Mouse (Mus musculus): Measurements from ENCODE around the gene Fitm2. TPM values are rescaled to one million over a fixed set of nuclear protein-coding genes. Genes with fewer than 3 reads are reported as not detected.

Fitm2 gene
- polyA plus RNA-seq, 1 experiment from 2014 or later = 15.3 TPM

DNA sequence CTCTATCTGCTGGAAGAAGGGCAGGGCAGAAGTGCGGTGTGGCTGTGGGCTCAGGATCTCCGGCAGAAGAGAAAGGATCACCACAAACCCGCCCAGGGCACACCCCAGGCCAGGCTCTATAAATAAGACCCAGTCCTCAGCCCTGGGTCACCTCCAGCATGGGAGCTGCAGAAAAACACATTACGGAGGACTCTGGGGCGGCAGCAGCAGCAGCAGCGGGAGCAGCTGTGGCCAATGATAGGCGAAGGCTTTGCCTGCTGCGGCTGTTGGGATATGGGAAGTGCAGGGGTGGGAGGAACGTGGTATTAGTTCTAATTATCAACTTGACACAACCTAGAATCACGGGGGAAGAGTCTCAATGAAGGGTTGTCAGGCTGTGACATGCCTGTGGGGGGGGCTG lies 13.0 kb downstream of the Fitm2 start:
- peak overlapping the region; percentile 1; the same call in 1 of the 2 replicates for H3K4me3 ChIP-seq (ENCODE audit: low read length)
- peaks cover 15% of the 10 kb centered on the region for H3K4me1 ChIP-seq (ENCODE audit: control insufficient read depth, insufficient read depth, low read length)
- ATAC-seq (replicated peaks; ENCODE audit: extremely low read depth, insufficient read depth, low FRiP score) = no peak
- no peak overlapping the region for H3K9ac ChIP-seq (ENCODE audit: low read length)
- H3K4me2 ChIP-seq (ENCODE audit: low read depth, low read length) = peak overlapping the region; percentile 29; the same call in 1 of the 2 replicates
- H3K36me3 ChIP-seq (ENCODE audit: control insufficient read depth, insufficient read depth) = no peaks in the 10 kb centered on the region
- 27% methylated on average over 10 of the region's 10 CpGs for WGBS
- H3K27ac ChIP-seq (ENCODE audit: low read length) = no peak overlapping the region
- H3K27me3 ChIP-seq (ENCODE audit: control insufficient read depth, insufficient read depth, low read length) = 0 out of 2 replicates have a peak, but pooled peaks cover 6% of the 10 kb centered on the region
- no peaks in the 10 kb centered on the region for H3K9me3 ChIP-seq (replicated peaks; ENCODE audit: control insufficient read depth, low read length)

DNA sequence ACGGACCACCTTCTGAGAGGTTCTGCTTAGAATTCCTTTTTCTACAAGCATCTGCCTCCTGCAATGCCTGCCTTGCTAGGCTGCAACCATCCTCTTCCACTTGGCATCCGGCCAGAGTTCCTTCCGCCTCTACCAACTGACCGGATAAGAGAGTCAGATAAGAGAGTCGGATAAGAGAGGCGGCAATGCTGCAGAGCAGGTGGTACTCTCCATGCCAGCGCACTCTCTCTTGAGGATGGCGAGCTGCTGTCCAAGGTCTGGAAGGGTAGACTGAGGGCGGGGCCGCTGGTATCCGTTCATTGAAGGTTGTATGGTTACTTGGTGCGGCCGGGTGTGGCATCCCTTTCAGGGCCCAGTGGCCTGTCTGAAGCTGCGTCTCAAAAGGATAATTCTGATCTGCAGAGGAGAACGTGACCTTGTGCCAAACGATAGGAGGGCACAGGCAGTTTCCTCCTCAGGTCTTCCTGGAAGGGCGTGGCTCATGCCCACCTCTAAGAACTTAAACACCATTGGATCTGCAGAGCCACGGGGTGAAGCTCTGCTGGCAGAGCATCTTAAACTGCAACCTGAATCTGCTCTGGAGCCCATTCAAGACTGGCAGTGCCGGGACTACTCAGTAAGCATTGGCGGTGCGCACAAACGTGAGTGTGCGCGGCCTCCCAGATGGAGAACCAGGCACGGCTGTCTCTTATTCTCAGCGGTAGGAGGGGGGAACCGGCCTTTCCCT lies 13.7 kb downstream of the Fitm2 start:
- H3K36me3 ChIP-seq (ENCODE audit: control insufficient read depth, insufficient read depth) = no peaks in the 10 kb centered on the region
- H3K27me3 ChIP-seq (ENCODE audit: control insufficient read depth, insufficient read depth, low read length) = 0 out of 2 replicates have a peak, but pooled peaks cover 6% of the 10 kb centered on the region
- 30% methylated on average over 27 of the region's 27 CpGs for WGBS
- H3K4me3 ChIP-seq (ENCODE audit: low read length) = no peak overlapping the region
- peaks cover 9% of the 10 kb centered on the region for H3K4me1 ChIP-seq (ENCODE audit: control insufficient read depth, insufficient read depth, low read length)
- H3K9me3 ChIP-seq (replicated peaks; ENCODE audit: control insufficient read depth, low read length) = no peaks in the 10 kb centered on the region
- H3K9ac ChIP-seq (ENCODE audit: low read length) = no peak overlapping the region
- no peak overlapping the region for H3K27ac ChIP-seq (ENCODE audit: low read length)
- no peak for ATAC-seq (replicated peaks; ENCODE audit: extremely low read depth, insufficient read depth, low FRiP score)
- H3K4me2 ChIP-seq (ENCODE audit: low read depth, low read length) = peak overlapping the region; percentile 29; the same call in 1 of the 2 replicates

DNA sequence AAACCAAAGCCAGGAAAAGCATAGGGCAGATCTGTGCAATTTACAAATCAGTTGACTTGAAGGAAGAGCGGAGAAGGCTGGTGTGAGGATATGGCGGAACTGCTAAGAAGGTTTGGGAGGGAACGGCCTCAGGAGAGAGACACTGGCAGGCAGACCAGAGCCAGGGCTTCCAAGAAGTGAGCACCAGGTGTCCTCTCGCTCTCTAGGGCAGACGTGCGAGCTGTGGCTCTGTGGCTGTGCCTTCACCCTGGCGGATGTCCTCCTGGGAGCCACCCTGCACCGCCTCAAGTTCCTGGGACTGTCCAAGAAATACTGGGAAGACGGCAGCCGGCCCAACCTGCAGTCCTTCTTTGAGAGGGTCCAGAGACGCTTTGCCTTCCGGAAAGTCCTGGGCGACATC lies 19.1 kb downstream of the Fitm2 start:
- no peaks in the 10 kb centered on the region for H3K36me3 ChIP-seq (ENCODE audit: control insufficient read depth, insufficient read depth)
- no peak overlapping the region for H3K27ac ChIP-seq (ENCODE audit: low read length)
- peaks cover 6% of the 10 kb centered on the region; the same call in 1 of the 2 replicates for H3K27me3 ChIP-seq (ENCODE audit: control insufficient read depth, insufficient read depth, low read length)
- no peak overlapping the region for H3K4me2 ChIP-seq (ENCODE audit: low read depth, low read length)
- H3K4me3 ChIP-seq (ENCODE audit: low read length) = no peak overlapping the region
- H3K9ac ChIP-seq (ENCODE audit: low read length) = no peak overlapping the region
- WGBS = 80% methylated on average over 13 of the region's 13 CpGs
- ATAC-seq (replicated peaks; ENCODE audit: extremely low read depth, insufficient read depth, low FRiP score) = no peak
- H3K4me1 ChIP-seq (ENCODE audit: control insufficient read depth, insufficient read depth, low read length) = peaks cover under 1% of the 10 kb centered on the region; the same call in 1 of the 2 replicates
- H3K9me3 ChIP-seq (replicated peaks; ENCODE audit: control insufficient read depth, low read length) = no peaks in the 10 kb centered on the region

DNA sequence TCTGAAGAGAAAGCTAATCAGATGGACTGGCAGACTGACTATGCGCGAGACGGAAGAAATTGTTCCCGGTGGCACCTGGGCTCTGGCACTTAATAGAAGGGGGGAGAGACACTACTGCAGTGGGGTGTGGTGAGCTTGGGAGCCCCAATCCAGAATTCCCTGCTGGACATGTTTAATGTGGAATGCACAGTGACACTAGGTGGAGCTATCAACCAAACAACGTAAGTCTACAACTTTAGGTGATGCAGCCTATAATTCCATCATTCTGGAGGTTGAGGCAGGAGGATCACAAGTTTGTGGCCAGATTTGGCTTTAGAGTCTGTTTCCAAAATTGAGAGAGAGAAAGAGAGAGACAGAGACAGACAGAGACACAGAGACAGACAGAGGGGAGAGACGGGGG lies 19.7 kb downstream of the Fitm2 start:
- H3K9ac ChIP-seq (ENCODE audit: low read length) = no peak overlapping the region
- H3K9me3 ChIP-seq (replicated peaks; ENCODE audit: control insufficient read depth, low read length) = no peaks in the 10 kb centered on the region
- peaks cover 2% of the 10 kb centered on the region; the same call in 1 of the 2 replicates for H3K27me3 ChIP-seq (ENCODE audit: control insufficient read depth, insufficient read depth, low read length)
- H3K4me2 ChIP-seq (ENCODE audit: low read depth, low read length) = no peak overlapping the region
- no peak for ATAC-seq (replicated peaks; ENCODE audit: extremely low read depth, insufficient read depth, low FRiP score)
- 80% methylated on average over 6 of the region's 6 CpGs for WGBS
- no peaks in the 10 kb centered on the region for H3K4me1 ChIP-seq (ENCODE audit: control insufficient read depth, insufficient read depth, low read length)
- no peaks in the 10 kb centered on the region for H3K36me3 ChIP-seq (ENCODE audit: control insufficient read depth, insufficient read depth)
- no peak overlapping the region for H3K27ac ChIP-seq (ENCODE audit: low read length)
- H3K4me3 ChIP-seq (ENCODE audit: low read length) = no peak overlapping the region

DNA sequence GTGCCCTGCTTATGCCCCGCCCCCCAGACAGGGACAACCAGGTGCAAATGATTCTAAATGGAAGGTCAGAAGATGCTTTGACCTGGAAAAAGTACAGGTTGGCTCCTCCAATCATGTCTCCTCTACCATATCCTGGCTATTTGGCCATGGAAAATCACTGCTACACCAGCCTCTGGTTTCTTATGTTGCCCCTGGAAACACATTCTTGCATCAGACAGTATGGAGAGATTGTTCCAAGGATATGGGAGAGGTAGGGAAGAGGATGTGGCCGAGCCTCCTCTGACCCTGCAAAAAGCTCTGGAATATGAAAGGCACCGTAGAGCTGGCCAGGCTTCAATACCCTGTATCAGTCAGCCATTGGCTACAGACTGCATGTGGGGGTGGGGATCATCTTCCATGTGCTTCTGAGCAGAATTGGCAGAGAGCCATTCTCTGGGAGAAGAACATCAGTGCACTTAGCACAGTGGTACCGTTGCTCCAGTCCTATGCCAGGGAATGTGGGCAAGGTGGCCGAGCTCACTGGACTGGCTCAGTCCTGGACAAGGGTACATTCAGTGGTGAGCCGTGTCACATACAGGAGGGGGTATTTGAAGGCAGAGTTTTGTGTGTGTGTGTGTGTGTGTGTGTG lies 21.6 kb downstream of the Fitm2 start:
- Histone ChIP-seq H3K36me3 (ENCODE audit: control insufficient read depth, insufficient read depth) (no peaks in the 10 kb centered on the region), H3K4me1 (ENCODE audit: control insufficient read depth, insufficient read depth, low read length) (no peaks in the 10 kb centered on the region), H3K9ac (ENCODE audit: low read length) (no peak overlapping the region), H3K4me3 (ENCODE audit: low read length) (no peak overlapping the region), H3K27ac (ENCODE audit: low read length) (no peak overlapping the region), H3K9me3 (replicated peaks; ENCODE audit: control insufficient read depth, low read length) (no peaks in the 10 kb centered on the region), H3K4me2 (ENCODE audit: low read depth, low read length) (no peak overlapping the region), H3K27me3 (ENCODE audit: control insufficient read depth, insufficient read depth, low read length) (no peaks in the 10 kb centered on the region; the same call in 1 of the 2 replicates)
- whole genome bisulfite sequencing = 50% methylated on average over 6 of the region's 6 CpGs
- no peak for ATAC-seq (replicated peaks; ENCODE audit: extremely low read depth, insufficient read depth, low FRiP score)

DNA sequence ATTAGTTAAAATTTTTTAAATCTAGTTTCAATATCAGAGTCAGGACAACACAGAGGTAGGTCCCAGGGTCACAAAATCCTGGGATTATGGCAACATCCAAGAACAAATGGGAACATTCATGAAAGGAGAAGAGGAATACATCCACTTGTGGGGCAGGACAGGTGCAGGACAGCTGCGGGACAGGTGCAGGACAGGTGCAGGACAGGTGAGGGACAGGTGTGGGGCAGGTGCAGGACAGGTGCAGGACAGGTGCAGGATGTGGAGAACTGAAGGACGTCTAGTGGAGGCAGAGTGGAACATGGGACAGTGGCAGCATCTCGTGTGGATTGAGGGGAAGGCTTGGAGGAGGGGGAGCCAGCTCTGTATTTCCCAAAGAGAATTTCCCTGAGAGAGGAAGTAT lies 23.2 kb downstream of the Fitm2 start:
- Histone ChIP-seq H3K4me1 (ENCODE audit: control insufficient read depth, insufficient read depth, low read length) (no peaks in the 10 kb centered on the region), H3K4me2 (ENCODE audit: low read depth, low read length) (no peak overlapping the region), H3K27ac (ENCODE audit: low read length) (no peak overlapping the region), H3K9ac (ENCODE audit: low read length) (no peak overlapping the region), H3K27me3 (ENCODE audit: control insufficient read depth, insufficient read depth, low read length) (no peaks in the 10 kb centered on the region; the same call in 1 of the 2 replicates), H3K4me3 (ENCODE audit: low read length) (no peak overlapping the region), H3K36me3 (ENCODE audit: control insufficient read depth, insufficient read depth) (no peaks in the 10 kb centered on the region), H3K9me3 (replicated peaks; ENCODE audit: control insufficient read depth, low read length) (no peaks in the 10 kb centered on the region)
- WGBS = 55% methylated on average over 3 of the region's 3 CpGs
- ATAC-seq (replicated peaks; ENCODE audit: extremely low read depth, insufficient read depth, low FRiP score) = no peak

DNA sequence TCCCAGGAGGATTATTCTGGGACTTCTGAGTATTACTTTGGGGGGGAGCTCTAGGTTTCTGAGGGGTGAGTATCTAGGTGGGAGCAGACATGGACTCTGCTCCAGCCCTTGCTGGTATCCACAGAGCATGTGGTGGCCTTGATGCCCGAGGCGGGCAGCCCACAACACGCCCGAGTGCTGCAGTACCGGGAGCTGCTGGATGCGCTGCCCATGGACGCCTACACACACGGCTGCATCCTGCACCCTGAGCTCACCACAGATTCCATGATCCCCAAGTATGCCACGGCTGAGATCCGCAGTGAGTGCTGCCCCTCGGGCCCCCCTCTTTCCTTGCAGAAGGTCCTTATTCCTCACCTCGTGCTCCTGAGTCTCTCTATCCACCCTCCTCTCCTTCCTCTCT lies 25.1 kb downstream of the Fitm2 start:
- no peak for ATAC-seq (replicated peaks; ENCODE audit: extremely low read depth, insufficient read depth, low FRiP score)
- Histone ChIP-seq H3K27me3 (ENCODE audit: control insufficient read depth, insufficient read depth, low read length) (no peaks in the 10 kb centered on the region; the same call in 1 of the 2 replicates), H3K4me2 (ENCODE audit: low read depth, low read length) (no peak overlapping the region), H3K9me3 (replicated peaks; ENCODE audit: control insufficient read depth, low read length) (no peaks in the 10 kb centered on the region), H3K36me3 (ENCODE audit: control insufficient read depth, insufficient read depth) (no peaks in the 10 kb centered on the region), H3K27ac (ENCODE audit: low read length) (no peak overlapping the region), H3K9ac (ENCODE audit: low read length) (no peak overlapping the region), H3K4me1 (ENCODE audit: control insufficient read depth, insufficient read depth, low read length) (no peaks in the 10 kb centered on the region), H3K4me3 (ENCODE audit: low read length) (no peak overlapping the region)
- 67% methylated on average over 12 of the region's 12 CpGs for WGBS

DNA sequence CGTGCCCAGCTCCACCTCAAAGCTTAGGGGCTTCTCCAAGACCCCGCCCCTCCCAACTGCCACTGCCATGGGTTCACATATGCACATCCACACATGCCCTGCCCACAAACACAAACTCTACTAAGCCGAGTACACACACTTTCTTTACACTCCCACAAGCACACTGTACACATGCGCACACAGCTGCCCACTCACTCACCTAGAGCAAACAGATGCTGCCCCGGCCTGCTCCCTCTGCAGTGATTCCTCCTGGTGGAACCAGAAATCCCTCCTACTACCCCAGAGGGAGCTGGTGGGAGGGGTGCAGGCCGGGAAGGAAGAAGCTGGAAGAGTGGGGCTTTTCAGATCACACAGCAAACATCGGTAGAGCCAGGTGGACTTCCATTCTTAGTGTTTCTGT lies 28.4 kb downstream of the Fitm2 start:
- WGBS = 56% methylated on average over 7 of the region's 7 CpGs
- H3K9me3 ChIP-seq (replicated peaks; ENCODE audit: control insufficient read depth, low read length) = no peaks in the 10 kb centered on the region
- H3K4me2 ChIP-seq (ENCODE audit: low read depth, low read length) = no peak overlapping the region
- no peak overlapping the region for H3K4me3 ChIP-seq (ENCODE audit: low read length)
- ATAC-seq (replicated peaks; ENCODE audit: extremely low read depth, insufficient read depth, low FRiP score) = no peak
- H3K27ac ChIP-seq (ENCODE audit: low read length) = no peak overlapping the region
- no peak overlapping the region for H3K9ac ChIP-seq (ENCODE audit: low read length)
- H3K36me3 ChIP-seq (ENCODE audit: control insufficient read depth, insufficient read depth) = no peaks in the 10 kb centered on the region
- H3K4me1 ChIP-seq (ENCODE audit: control insufficient read depth, insufficient read depth, low read length) = no peaks in the 10 kb centered on the region
- peaks cover 1% of the 10 kb centered on the region for H3K27me3 ChIP-seq (ENCODE audit: control insufficient read depth, insufficient read depth, low read length)

DNA sequence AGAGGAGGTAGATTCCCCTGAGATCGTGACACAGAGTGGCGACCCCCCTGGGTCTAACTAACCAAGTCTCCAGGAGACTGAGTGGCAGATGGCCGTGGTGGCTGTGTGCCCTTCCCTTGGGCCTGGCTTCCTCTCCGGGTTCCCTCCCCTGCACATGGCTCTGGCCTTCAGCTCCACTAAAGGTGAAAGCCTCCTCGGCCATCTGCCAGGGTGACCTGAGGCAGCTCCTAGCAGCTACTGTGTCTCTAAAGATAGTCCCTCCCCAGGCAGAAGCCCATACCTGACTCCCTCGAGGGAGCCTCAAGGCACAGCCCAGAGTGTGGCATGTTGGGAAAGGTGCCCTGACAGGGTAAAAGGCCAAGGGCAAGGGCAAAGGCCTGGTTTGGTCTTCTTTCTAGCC lies 28.9 kb downstream of the Fitm2 start:
- no peaks in the 10 kb centered on the region for H3K36me3 ChIP-seq (ENCODE audit: control insufficient read depth, insufficient read depth)
- no peak overlapping the region for H3K9ac ChIP-seq (ENCODE audit: low read length)
- ATAC-seq (replicated peaks; ENCODE audit: extremely low read depth, insufficient read depth, low FRiP score) = no peak
- H3K9me3 ChIP-seq (replicated peaks; ENCODE audit: control insufficient read depth, low read length) = no peaks in the 10 kb centered on the region
- H3K4me2 ChIP-seq (ENCODE audit: low read depth, low read length) = no peak overlapping the region
- no peak overlapping the region for H3K27ac ChIP-seq (ENCODE audit: low read length)
- H3K4me3 ChIP-seq (ENCODE audit: low read length) = no peak overlapping the region
- H3K27me3 ChIP-seq (ENCODE audit: control insufficient read depth, insufficient read depth, low read length) = peaks cover 6% of the 10 kb centered on the region
- WGBS = 47% methylated on average over 6 of the region's 6 CpGs
- H3K4me1 ChIP-seq (ENCODE audit: control insufficient read depth, insufficient read depth, low read length) = no peaks in the 10 kb centered on the region

Measured in heart, embryonic 16.5 days (tissue).